In genomic region chr12:32050165-32050564, GRCm38 (mm10) we compare ENCODE assay signal across 15 mouse cellular contexts. TPM values are rescaled to one million over a fixed set of nuclear protein-coding genes. Genes with fewer than 3 reads are reported as not detected.
DNase-seq lines count a peak whose midpoint lies in the region; ATAC-seq lines count a peak whose summit lies in the region.
"Had no signal": no experiment of that assay in that cellular context is flagged by ENCODE, and none has a peak within 500 bp of the region (broad histone marks: within the 10 kb centered on the region; RNA-seq: fewer than 3 reads in every experiment).

No protein-coding gene starts in this region.

- H3K27ac ChIP-seq in heart, embryonic 11.5 days (ENCODE audit: low read depth, low read length): peak overlapping the region; percentile 57; the same call in 1 of the 2 replicates
- peak overlapping the region; percentile 47; the same call in 1 of the 2 replicates for H3K27ac ChIP-seq in brown adipose tissue, adult 24 weeks (replicated peaks; ENCODE audit: low read depth, low read length)
- H3K27ac ChIP-seq in intestine, embryonic 15.5 days: no peak overlapping the region
- H3K27ac ChIP-seq: heart, embryonic 10.5 days; hindbrain, embryonic 14.5 days; neural tube, embryonic 15.5 days had no signal

- H3K9me3 ChIP-seq in heart, embryonic 11.5 days (replicated peaks; ENCODE audit: control insufficient read depth, low read length): no peaks in the 10 kb centered on the region
- H3K9me3 ChIP-seq in intestine, embryonic 15.5 days: no peaks in the 10 kb centered on the region
- H3K9me3 ChIP-seq in megakaryocyte, embryonic 14.5 days: no peaks in the 10 kb centered on the region
- H3K9me3 ChIP-seq: heart, embryonic 10.5 days; neural tube, embryonic 15.5 days had no signal

- 49% methylated on average over 5 of the region's 5 CpGs for WGBS in heart, embryonic 11.5 days (ENCODE audit: insufficient replicate concordance)
- WGBS in intestine, embryonic 15.5 days: 54% methylated on average over 5 of the region's 5 CpGs

- no peak for DNase-seq in heart, postnatal 4 days
- DNase-seq in thymus, postnatal 10 days (ENCODE audit: low spot score in 2 of 2): no peak
- DNase-seq in kidney, postnatal 4 days: no peak
- DNase-seq in thymus, postnatal 36 days: no peak
- DNase-seq: adrenal gland, postnatal 14 days; cerebellum, adult 11-12 months; embryo, embryonic 11 days; kidney, adult 9 months had no signal

- no peaks in the 10 kb centered on the region for H3K27me3 ChIP-seq in heart, embryonic 11.5 days (ENCODE audit: control insufficient read depth, insufficient read depth, low read length)
- H3K27me3 ChIP-seq in intestine, embryonic 15.5 days (replicated peaks): no peaks in the 10 kb centered on the region
- H3K27me3 ChIP-seq in megakaryocyte, embryonic 14.5 days (replicated peaks): no peaks in the 10 kb centered on the region
- H3K27me3 ChIP-seq: neural tube, embryonic 15.5 days had no signal

- no peak overlapping the region for H3K9ac ChIP-seq in heart, embryonic 11.5 days (ENCODE audit: low read depth, low read length)
- H3K9ac ChIP-seq in intestine, embryonic 15.5 days: no peak overlapping the region
- H3K9ac ChIP-seq: hindbrain, embryonic 14.5 days; neural tube, embryonic 15.5 days had no signal

- no peaks in the 10 kb centered on the region for H3K36me3 ChIP-seq in heart, embryonic 11.5 days (ENCODE audit: control insufficient read depth, insufficient read depth, low read length)
- no peaks in the 10 kb centered on the region for H3K36me3 ChIP-seq in intestine, embryonic 15.5 days
- H3K36me3 ChIP-seq in megakaryocyte, embryonic 14.5 days (replicated peaks; ENCODE audit: low read length): peaks cover 71% of the 10 kb centered on the region
- H3K36me3 ChIP-seq: heart, embryonic 10.5 days; neural tube, embryonic 15.5 days had no signal

- no peak overlapping the region for H3K4me3 ChIP-seq in heart, embryonic 11.5 days (ENCODE audit: low read depth, low read length)
- H3K4me3 ChIP-seq in brown adipose tissue, adult 24 weeks (ENCODE audit: insufficient read depth, low read depth, low read length): no peak overlapping the region
- H3K4me3 ChIP-seq in intestine, embryonic 15.5 days (replicated peaks): no peak overlapping the region
- peak overlapping the region; percentile 78 for H3K4me3 ChIP-seq in megakaryocyte, embryonic 14.5 days (replicated peaks)
- H3K4me3 ChIP-seq: heart, embryonic 10.5 days; neural tube, embryonic 15.5 days had no signal

- ATAC-seq in heart, embryonic 11.5 days (replicated peaks; ENCODE audit: insufficient number of reproducible peaks, low FRiP score, low TSS enrichment): peak; percentile 69
- peak; percentile 67; the same call in 1 of the 2 replicates for ATAC-seq in intestine, embryonic 15.5 days

- H3K4me1 ChIP-seq in heart, embryonic 11.5 days (ENCODE audit: control insufficient read depth, insufficient read depth, low read length): 0 out of 2 replicates have a peak, but pooled peaks cover 6% of the 10 kb centered on the region
- H3K4me1 ChIP-seq in brown adipose tissue, adult 24 weeks (ENCODE audit: control insufficient read depth, insufficient read depth, insufficient read length, low read length): peaks cover 6% of the 10 kb centered on the region; the same call in 1 of the 2 replicates
- peaks cover 2% of the 10 kb centered on the region; the same call in 1 of the 2 replicates for H3K4me1 ChIP-seq in intestine, embryonic 15.5 days (replicated peaks)
- H3K4me1 ChIP-seq in megakaryocyte, embryonic 14.5 days: peaks cover 91% of the 10 kb centered on the region

- no peak overlapping the region for H3K4me2 ChIP-seq in heart, embryonic 11.5 days
- H3K4me2 ChIP-seq in intestine, embryonic 15.5 days (replicated peaks): no peak overlapping the region
- H3K4me2 ChIP-seq: hindbrain, embryonic 14.5 days; neural tube, embryonic 15.5 days had no signal

RNA-seq across cellular contexts. Expression of gene Prkar2b, which starts 10.9 kb away (rescaled TPM):
- polyA plus RNA-seq in heart, embryonic 11.5 days (2014; fragmentation: Nextera tagmentation; extraction: Ambion mirVana): 20.6 and 20.7 TPM in 2 replicates
- total RNA-seq in heart, postnatal 4 days (2021): 1 to 10 TPM; 6.5 to 7.7 TPM
- polyA plus RNA-seq in brown adipose tissue, adult 24 weeks (2012; ENCODE audit: insufficient read depth, insufficient read length, missing spikeins): 809 and 945 TPM in 2 replicates
- polyA plus RNA-seq in intestine, embryonic 15.5 days (2015; fragmentation: Nextera tagmentation; extraction: Ambion mirVana): 17.0 and 17.9 TPM in 2 replicates
- 110 and 158 TPM in 2 replicates for polyA plus RNA-seq in megakaryocyte, embryonic 14.5 days (2012; ENCODE audit: insufficient read depth, low replicate concordance)
